Mouse (Mus musculus): ENCODE results near the gene Hhatl.

DNA sequence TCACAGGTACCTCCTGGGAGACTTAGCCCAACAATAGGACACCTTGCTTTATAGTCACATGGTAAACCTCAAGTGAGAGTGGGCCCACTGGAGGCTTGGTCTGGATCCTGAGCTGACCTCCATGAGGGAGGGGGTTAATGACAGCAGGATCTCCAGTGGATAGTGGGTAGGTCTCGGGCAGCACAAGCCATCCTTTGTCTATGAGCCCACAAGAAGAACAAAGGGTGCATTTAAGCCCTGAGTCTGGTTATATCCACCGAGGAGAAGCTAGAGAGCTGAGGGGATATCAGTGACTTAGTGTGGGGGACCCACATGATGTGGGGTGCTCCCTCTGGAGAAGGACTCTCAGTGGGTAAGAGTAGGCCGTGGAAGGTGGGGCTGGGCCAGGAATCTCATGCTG is 16.2 kb upstream of the Hhatl start:
- TF ChIP-seq CTCF (IDR thresholded peaks at IDR 0.05; ENCODE audit: control insufficient read depth, insufficient read depth, insufficient read length) (no peak), MYOG (IDR thresholded peaks at IDR 0.05; ENCODE audit: control insufficient read depth, extremely low read depth, insufficient read length) (no peak), FOSL1 (IDR thresholded peaks at IDR 0.05; ENCODE audit: insufficient read depth, low read length, poor library complexity, severe bottlenecking) (no peak), MAX (IDR thresholded peaks at IDR 0.05) (no peak), MYOD1 (IDR thresholded peaks at IDR 0.05; ENCODE audit: control insufficient read depth, insufficient read length, low read depth) (no peak), USF1 (IDR thresholded peaks at IDR 0.05; ENCODE audit: low read depth) (no peak), CEBPB (IDR thresholded peaks at IDR 0.05; ENCODE audit: low read depth) (no peak)

Measured in C2C12 (cell line).